Mouse (Mus musculus) CH12.LX (cell line): ENCODE data around the gene Golt1b. TPM values are rescaled to one million over a fixed set of nuclear protein-coding genes. Genes with fewer than 3 reads are reported as not detected.

Experiments
- DNase-seq: peaks from one replicate; pipeline ENCODE4 v3.0.0-alpha.2; 2013; ENCODE audit errors: extremely low read depth
- H3K27ac ChIP-seq: 2 replicates; pipeline ENCODE4 v1.5.1; 2012; ENCODE audit warnings: low read depth, mild to moderate bottlenecking, control low read depth, moderate library complexity; ENCODE audit not compliant: insufficient read depth
- H3K27me3 ChIP-seq: replicated peaks from 2 replicates; pipeline ENCODE3; 2012; ENCODE audit warnings: inconsistent platforms
- H3K36me3 ChIP-seq, 2 experiments: replicated peaks in 1 of 2; 2 replicates each; pipeline versions ENCODE3 to v1.6.1; 2012; ENCODE audit warnings: inconsistent platforms in 1 of 2, low read length in 1 of 2, mild to moderate bottlenecking in 1 of 2, mixed read lengths in 1 of 2, moderate library complexity in 1 of 2; ENCODE audit not compliant: control insufficient read depth in 1 of 2, insufficient read depth in 1 of 2
- H3K4me1 ChIP-seq, 2 experiments: 2 replicates each; pipeline ENCODE4 v1.6.1; 2012; ENCODE audit warnings: inconsistent platforms in 1 of 2, moderate library complexity in 1 of 2; ENCODE audit not compliant: insufficient read depth in 2 of 2, control insufficient read depth in 1 of 2
- H3K4me2 ChIP-seq: 2 replicates; pipeline ENCODE4 v1.6.1; 2012; ENCODE audit warnings: low read depth, mild to moderate bottlenecking, control low read depth; ENCODE audit not compliant: poor library complexity, insufficient read depth, severe bottlenecking
- H3K4me3 ChIP-seq, 3 experiments: fragments of 150-350 bp in 1 of 3; sonication (generic) in 1 of 3; replicated peaks in 1 of 3; 2 replicates each; pipeline versions ENCODE3 to v1.5.1; 2011 to 2012; ENCODE audit warnings: low read depth in 2 of 3, low read length in 2 of 3, mild to moderate bottlenecking in 2 of 3, moderate library complexity in 2 of 3, control low read depth in 1 of 3, improper control_type of control experiment in 1 of 3, inconsistent platforms in 1 of 3, mixed read lengths in 1 of 3; ENCODE audit not compliant: poor library complexity in 1 of 3
- H3K79me2 ChIP-seq: replicated peaks from 2 replicates; pipeline ENCODE4 v1.6.1; 2012; ENCODE audit warnings: mild to moderate bottlenecking, moderate library complexity; ENCODE audit not compliant: control insufficient read depth, poor library complexity, insufficient read depth, severe bottlenecking; ENCODE audit errors: extremely low read depth
- H3K9ac ChIP-seq: 2 replicates; pipeline ENCODE4 v1.6.1; 2012; ENCODE audit warnings: low read depth, mild to moderate bottlenecking, control low read depth, moderate library complexity; ENCODE audit not compliant: insufficient read depth
- H3K9me3 ChIP-seq: replicated peaks from 2 replicates; pipeline ENCODE3; 2012; ENCODE audit warnings: low read length, inconsistent platforms, mixed read lengths
- BHLHE40 ChIP-seq: IDR thresholded peaks from 2 replicates; pipeline ENCODE4 v1.6.1; 2011; ENCODE audit warnings: mild to moderate bottlenecking, low read depth, low read length, improper control_type of control experiment
- CHD1 ChIP-seq: IDR thresholded peaks from 2 replicates; pipeline ENCODE4 v1.6.1; 2012; ENCODE audit warnings: low read depth, low read length, improper control_type of control experiment, inconsistent platforms
- CHD2 ChIP-seq: IDR thresholded peaks from 2 replicates; pipeline ENCODE4 v1.6.1; 2011; ENCODE audit warnings: low read length, improper control_type of control experiment
- CTCF ChIP-seq, 2 experiments: IDR thresholded peaks in 1 of 2; conservative IDR thresholded peaks in 1 of 2; 2 replicates each; pipeline ENCODE4 v1.5.1; 2011 to 2012; ENCODE audit warnings: low read depth in 2 of 2, low read length in 2 of 2, improper control_type of control experiment in 1 of 2, inconsistent platforms in 1 of 2, mild to moderate bottlenecking in 1 of 2, moderate library complexity in 1 of 2
- E2F4 ChIP-seq: IDR thresholded peaks from 2 replicates; pipeline ENCODE4 v1.6.1; 2011; ENCODE audit warnings: low read depth, low read length, improper control_type of control experiment; ENCODE audit not compliant: insufficient replicate concordance
- ELF1 ChIP-seq: IDR thresholded peaks from 2 replicates; pipeline ENCODE4 v1.6.1; 2014; ENCODE audit warnings: low read depth, mild to moderate bottlenecking, inconsistent platforms, low read length, improper control_type of control experiment
- HCFC1 ChIP-seq: IDR thresholded peaks from 2 replicates; pipeline ENCODE4 v1.6.1; 2012; ENCODE audit warnings: low read depth, mild to moderate bottlenecking, inconsistent platforms, low read length, improper control_type of control experiment
- IRF4 ChIP-seq: IDR thresholded peaks from 2 replicates; pipeline ENCODE4 v1.6.1; 2014; ENCODE audit warnings: low read depth, mild to moderate bottlenecking, inconsistent platforms, low read length, improper control_type of control experiment
- KAT2A ChIP-seq: IDR thresholded peaks from 2 replicates; pipeline ENCODE4 v1.6.1; 2012; ENCODE audit warnings: low read length, improper control_type of control experiment, inconsistent platforms; ENCODE audit not compliant: insufficient replicate concordance
- MAX ChIP-seq: IDR thresholded peaks from 2 replicates; pipeline ENCODE4 v1.6.1; 2011; ENCODE audit warnings: low read length, improper control_type of control experiment
- MAZ ChIP-seq: IDR thresholded peaks from 2 replicates; pipeline ENCODE4 v1.6.1; 2012; ENCODE audit warnings: low read depth, mild to moderate bottlenecking, inconsistent platforms, low read length, improper control_type of control experiment, moderate library complexity
- MXI1 ChIP-seq: IDR thresholded peaks from 2 replicates; pipeline ENCODE4 v1.6.1; 2011; ENCODE audit warnings: mild to moderate bottlenecking, low read depth, low read length, improper control_type of control experiment
- MYC ChIP-seq: IDR thresholded peaks from 2 replicates; pipeline ENCODE4 v1.6.1; 2011; ENCODE audit warnings: low read depth, mild to moderate bottlenecking, improper control_type of control experiment, low read length
- NRF1 ChIP-seq: IDR thresholded peaks from 2 replicates; pipeline ENCODE4 v1.6.1; 2014; ENCODE audit warnings: low read depth, mild to moderate bottlenecking, inconsistent platforms, low read length, improper control_type of control experiment, moderate library complexity
- POLR2A ChIP-seq: IDR thresholded peaks from 2 replicates; pipeline ENCODE4 v1.6.1; 2011; ENCODE audit warnings: low read depth, mild to moderate bottlenecking, improper control_type of control experiment, low read length
- RAD21 ChIP-seq: IDR thresholded peaks from 2 replicates; pipeline ENCODE4 v1.6.1; 2011; ENCODE audit warnings: low read depth, mild to moderate bottlenecking, low read length, improper control_type of control experiment, moderate library complexity
- RCOR1 ChIP-seq: conservative IDR thresholded peaks from 2 replicates; pipeline ENCODE4 v1.6.1; 2012; ENCODE audit warnings: low read depth, mild to moderate bottlenecking, inconsistent platforms, low read length, improper control_type of control experiment
- TCF12 ChIP-seq: IDR thresholded peaks from 2 replicates; pipeline ENCODE4 v1.6.1; 2014; ENCODE audit warnings: low read depth, mild to moderate bottlenecking, inconsistent platforms, low read length, improper control_type of control experiment
- UBTF ChIP-seq: IDR thresholded peaks from 2 replicates; pipeline ENCODE4 v1.6.1; 2012; ENCODE audit warnings: low read depth, mild to moderate bottlenecking, inconsistent platforms, low read length, improper control_type of control experiment, moderate library complexity
- USF1 ChIP-seq: IDR thresholded peaks from 2 replicates; pipeline ENCODE4 v1.6.1; 2014; ENCODE audit warnings: low read depth, mild to moderate bottlenecking, inconsistent platforms, low read length, improper control_type of control experiment
- USF2 ChIP-seq: conservative IDR thresholded peaks from 2 replicates; pipeline ENCODE4 v1.6.1; 2011; ENCODE audit warnings: low read depth, low read length, improper control_type of control experiment
- ZC3H11A ChIP-seq: IDR thresholded peaks from 2 replicates; pipeline ENCODE4 v1.6.1; 2012; ENCODE audit warnings: low read depth, mild to moderate bottlenecking, inconsistent platforms, low read length, improper control_type of control experiment
- ZKSCAN1 ChIP-seq: IDR thresholded peaks from 2 replicates; pipeline ENCODE4 v1.6.1; 2012; ENCODE audit warnings: low read depth, inconsistent platforms, low read length, improper control_type of control experiment, borderline replicate concordance
- ZMIZ1 ChIP-seq: IDR thresholded peaks from 2 replicates; pipeline ENCODE4 v1.6.1; 2012; ENCODE audit warnings: low read depth, mild to moderate bottlenecking, inconsistent platforms, low read length, improper control_type of control experiment
- ZNF384 ChIP-seq: IDR thresholded peaks from 2 replicates; pipeline ENCODE4 v1.6.1; 2012; ENCODE audit warnings: low read depth, low read length, improper control_type of control experiment, inconsistent platforms
- dilution Hi-C: fragments of 300-500 bp; cut with MboI; formaldehyde crosslinking; loops from 2 replicates; pipeline ENCODE4 v1.14.3; 2020; ENCODE audit warnings: low sequenced_read_pairs; ENCODE audit not compliant: extremely low pct_unique_long_range_greater_than_20kb, extremely low pct_ligation_motif_present
- in situ Hi-C: fragments of 300-500 bp; cut with MboI; formaldehyde crosslinking; loops from 3 replicates; pipeline ENCODE4 v1.14.3; 2019; ENCODE audit warnings: low sequenced_read_pairs, low pct_ligation_motif_present, low pct_unique_long_range_greater_than_20kb, mixed read lengths
- polyA plus RNA-seq: library from polyadenylated mRNA; unstranded; fragments of >175 nt; gene quantifications from 2 replicates; pipeline ENCODE4 v1.2.1, GENCODE M21; 2012; ENCODE audit warnings: low read depth; ENCODE audit not compliant: insufficient read length
- total RNA-seq, 2 experiments: library from RNA; depleted of rRNA; stranded (reverse); fragments of 300-350 nt in 1 of 2; fragments of >200 nt in 1 of 2; gene quantifications; 2 replicates each; pipeline ENCODE4 v1.2.3; 2012 to 2014

The Golt1b gene
- total and polyA plus RNA-seq, 3 experiments, result 28.3 to 71.8 (median 51.5) TPM

DNA sequence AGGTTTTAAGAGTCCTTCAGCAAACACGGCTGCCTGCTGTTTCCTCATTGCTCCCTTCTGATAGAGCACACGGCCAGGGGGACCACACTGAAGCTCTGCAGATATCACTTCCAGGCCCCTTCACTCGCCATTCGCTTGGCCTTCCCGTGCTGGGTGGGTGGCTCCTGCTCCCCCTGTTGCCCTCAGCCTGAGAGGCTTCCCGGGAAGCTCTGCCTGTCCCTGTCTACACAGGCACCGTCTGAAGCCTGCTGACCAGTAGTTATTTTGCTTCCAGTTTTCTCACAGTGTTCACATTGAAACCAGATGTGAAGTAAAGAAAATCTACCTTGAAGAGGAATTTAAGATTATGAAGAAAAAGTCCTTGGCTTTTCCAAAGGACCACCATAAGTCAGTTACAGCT is 29.9 kb upstream of the Golt1b start:
- Histone ChIP-seq H3K27me3 (no peaks in the 10 kb centered on the region), H3K4me1 (no peaks in the 10 kb centered on the region), H3K36me3 (peaks cover 57 to 87% of the 10 kb centered on the region in 2 experiments), H3K9me3 (no peaks in the 10 kb centered on the region), H3K27ac (no peak overlapping the region), H3K4me2 (no peak overlapping the region), H3K9ac (no peak overlapping the region), H3K79me2 (no peaks in the 10 kb centered on the region), H3K4me3 (no peak overlapping the region)
- dilution Hi-C loops, result no loop called here
- in situ Hi-C loops, result no loop called here
- TF ChIP-seq E2F4, result no peak
- TF ChIP-seq IRF4, result no peak
- no peak for TF ChIP-seq POLR2A
- no peak for TF ChIP-seq MAX
- no peak for TF ChIP-seq BHLHE40
- TF ChIP-seq CTCF (conservative IDR thresholded peaks at IDR 0.05 in 1 of 2, IDR thresholded peaks at IDR 0.05 in 1 of 2; ENCODE audit: low read depth in 2 of 2, low read length in 2 of 2), result no peak
- TF ChIP-seq KAT2A, result no peak
- no peak for TF ChIP-seq CHD1
- TF ChIP-seq USF1, result no peak
- no peak for TF ChIP-seq UBTF
- DNase-seq, result no peak

DNA sequence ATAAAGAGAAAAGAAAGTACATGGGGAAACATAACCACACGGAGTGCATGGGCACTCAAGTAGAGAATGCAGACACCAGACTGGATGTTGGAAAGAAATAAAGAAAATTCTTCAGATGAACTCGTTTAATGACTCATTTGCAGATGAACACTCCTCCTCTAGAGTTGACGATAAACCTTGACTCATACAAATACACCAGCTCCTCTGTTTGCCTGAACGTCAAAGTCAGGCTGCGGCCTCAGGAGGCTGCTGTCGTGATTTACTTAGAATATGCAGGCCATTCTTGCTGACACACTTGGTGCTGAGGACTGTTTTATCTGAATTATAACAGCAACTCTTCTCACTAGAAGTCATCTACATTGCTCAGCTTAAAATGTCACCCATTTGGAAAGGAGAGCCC is 25.0 kb upstream of the Golt1b start:
- no peak for DNase-seq
- no peak overlapping the region for H3K4me3 ChIP-seq
- no peaks in the 10 kb centered on the region for H3K79me2 ChIP-seq
- no peak overlapping the region for H3K9ac ChIP-seq
- H3K27me3 ChIP-seq, result no peaks in the 10 kb centered on the region
- no peaks in the 10 kb centered on the region for H3K4me1 ChIP-seq
- TF ChIP-seq ELF1, result no peak
- no peak for TF ChIP-seq CHD2
- no peak for TF ChIP-seq BHLHE40
- TF ChIP-seq ZMIZ1, result no peak
- no peak for TF ChIP-seq RAD21
- TF ChIP-seq E2F4, result no peak
- no peak for TF ChIP-seq MXI1
- no peak for TF ChIP-seq ZNF384
- no peak for TF ChIP-seq USF2
- TF ChIP-seq HCFC1, result no peak
- TF ChIP-seq RCOR1, result no peak
- no peak for TF ChIP-seq MAZ
- TF ChIP-seq MAX, result no peak
- no peak for TF ChIP-seq ZC3H11A
- no peak for TF ChIP-seq ZKSCAN1
- no peak for TF ChIP-seq KAT2A
- no peak for TF ChIP-seq NRF1
- no peak for TF ChIP-seq TCF12
- TF ChIP-seq IRF4, result no peak
- TF ChIP-seq MYC, result no peak
- no peak overlapping the region for H3K4me2 ChIP-seq
- dilution Hi-C loops (no loop called here), in situ Hi-C loops (no loop called here)
- H3K9me3 ChIP-seq, result no peaks in the 10 kb centered on the region
- H3K27ac ChIP-seq, result no peak overlapping the region
- H3K36me3 ChIP-seq, result peaks cover 69 to 93% of the 10 kb centered on the region in 2 experiments
